Mouse (Mus musculus) mouse trophoblast stem cell (cell line): ENCODE measurements around the gene BC049762.

ENCODE experiments used
- in situ Hi-C, 2 experiments: fragments of 300-500 bp; cut with MseI, MboI; formaldehyde crosslinking; loops; 2 replicates in 1 of 2; 3 replicates in 1 of 2; pipeline ENCODE4 v1.15.1; 2025

BC049762 gene

DNA sequence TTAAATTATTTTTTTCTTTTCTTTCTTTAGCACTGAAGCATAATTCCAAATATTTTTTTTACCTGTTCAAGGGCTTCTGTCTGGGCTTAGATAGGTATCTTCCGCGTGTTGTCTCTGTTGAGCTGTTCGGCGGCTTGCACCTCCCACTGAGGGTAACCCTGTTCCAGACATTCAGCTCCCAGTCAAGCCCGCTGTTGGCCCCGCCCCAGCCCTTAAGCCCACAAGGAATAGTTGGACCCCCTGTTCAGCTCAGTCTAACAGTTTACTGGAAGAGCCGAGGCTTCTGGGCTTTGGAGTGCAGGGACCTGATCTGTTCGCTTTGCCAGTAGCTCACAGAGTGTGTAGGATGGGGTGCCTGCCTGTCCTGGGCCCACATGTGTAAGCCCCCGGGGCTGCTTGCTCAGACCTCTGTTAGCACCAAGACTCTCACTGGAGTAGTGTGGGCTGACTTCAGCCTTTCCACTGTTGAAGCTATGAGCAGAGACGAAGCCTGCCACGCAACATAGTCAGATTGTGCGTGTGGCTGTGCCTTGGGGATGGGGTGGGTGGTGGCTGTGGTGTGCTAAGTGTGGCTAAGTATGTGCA, 43.4 kb downstream of the BC049762 start:
- in situ Hi-C loops: no loop called here

DNA sequence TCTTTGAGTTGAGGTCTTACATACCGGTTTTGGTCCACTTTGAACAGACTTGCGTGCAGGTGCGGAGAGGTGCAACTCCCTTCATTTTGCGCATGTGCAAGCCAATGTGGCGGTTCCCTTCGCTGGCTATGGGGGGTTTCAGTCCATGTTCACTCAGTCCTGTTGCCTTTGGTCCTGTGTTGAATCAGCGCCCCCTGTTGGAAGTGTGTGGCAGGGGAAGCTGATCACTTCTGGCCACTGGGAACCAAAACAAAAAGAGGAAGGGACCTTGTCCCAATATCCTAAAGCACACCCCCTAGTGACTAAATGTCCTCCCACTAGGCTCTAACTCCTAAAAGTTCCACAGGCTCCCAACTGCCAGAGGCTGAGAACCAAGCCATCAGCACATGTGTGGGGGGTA, 48.8 kb downstream of the BC049762 start:
- in situ Hi-C loops: no loop called here

DNA sequence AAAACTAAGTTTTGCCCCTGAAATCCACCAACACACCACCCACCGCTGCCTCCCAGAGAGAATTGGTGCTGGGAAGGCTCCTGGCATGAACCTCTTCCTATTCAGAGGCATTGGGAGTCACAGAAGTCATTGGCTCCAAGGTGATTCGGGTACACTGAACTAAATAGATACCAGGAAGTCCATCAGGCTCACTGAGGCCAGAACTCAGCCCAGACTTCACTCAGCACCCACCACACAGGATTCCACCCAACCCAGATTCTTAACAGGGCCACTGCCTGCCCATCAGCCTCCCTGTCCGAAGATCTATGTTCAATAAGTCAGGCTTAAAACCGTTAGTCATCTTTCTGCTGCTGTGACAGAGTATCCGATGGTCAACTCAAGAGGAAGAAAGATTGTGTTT, 51.4 kb downstream of the BC049762 start:
- in situ Hi-C loops: no loop called here

DNA sequence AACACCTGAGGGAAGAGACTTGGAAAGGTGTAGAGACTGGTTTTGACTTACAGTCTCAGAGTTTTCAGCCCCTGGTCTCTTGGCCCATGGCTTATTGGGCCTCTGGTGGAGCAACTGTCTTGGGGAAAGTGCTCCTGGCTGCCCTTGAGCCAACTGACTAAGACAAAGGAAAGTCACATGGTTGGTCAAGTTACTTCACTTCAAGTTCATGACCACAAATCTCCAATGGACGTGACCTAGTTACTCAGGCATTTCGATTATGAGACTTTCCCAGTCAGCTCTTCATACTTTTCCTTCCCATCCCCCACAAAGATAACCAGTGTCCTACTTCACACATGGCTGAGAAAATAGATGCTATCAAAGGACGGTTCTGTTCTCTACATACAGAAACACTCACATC, 55.1 kb downstream of the BC049762 start:
- in situ Hi-C loops: no loop called here
